Mouse (Mus musculus): Measurements from ENCODE around the gene Ddx55.

The Ddx55 gene

GRCm38 (mm10) chr5:124610965-124611364 is 58.3 kb downstream of the Ddx55 start:
- no peak for DNase-seq (ENCODE audit: low spot score in 2 of 2)

GRCm38 (mm10) chr5:124614709-124615108 is 62.0 kb downstream of the Ddx55 start:
- peak; percentile 17 to 56 for DNase-seq (ENCODE audit: low spot score in 2 of 2)

DNA sequence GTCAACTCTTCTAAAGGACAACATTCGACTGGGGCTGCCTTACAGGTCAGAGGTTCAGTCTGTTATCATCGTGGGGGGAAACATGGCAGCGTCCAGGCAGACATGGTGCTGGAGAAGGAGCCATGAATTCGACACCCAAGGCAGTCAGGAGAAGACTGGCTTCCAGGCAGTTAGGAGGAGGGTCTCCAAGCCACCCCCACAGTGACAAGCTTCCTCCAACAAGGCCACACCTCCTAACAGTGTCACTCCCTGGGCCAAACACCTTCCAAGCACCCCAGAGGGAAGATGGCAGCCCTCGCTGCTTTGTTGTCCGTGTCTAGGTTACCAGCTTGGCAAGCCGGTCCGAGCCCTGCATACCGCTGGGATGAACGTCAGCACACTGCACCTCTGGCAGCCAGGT is 66.0 kb downstream of the Ddx55 start:
- DNase-seq (ENCODE audit: low spot score in 2 of 2) = no peak

Data from heart, adult 9 months (tissue).